Mouse (Mus musculus): ENCODE data around the gene Ptpn14.

The Ptpn14 gene

GRCm38 (mm10) chr1:189770516-189770915, 42.4 kb downstream of the Ptpn14 start:
- peak; percentile 55 for DNase-seq (ENCODE audit: low spot score)

GRCm38 (mm10) chr1:189772707-189773106, 44.6 kb downstream of the Ptpn14 start:
- DNase-seq (ENCODE audit: low spot score): no peak

GRCm38 (mm10) chr1:189774778-189775177, 46.7 kb downstream of the Ptpn14 start:
- no peak for DNase-seq (ENCODE audit: low spot score)

- no peak for DNase-seq (ENCODE audit: low spot score)
Observed at GRCm38 (mm10) chr1:189777207-189777606, 49.1 kb downstream of the Ptpn14 start.

GRCm38 (mm10) chr1:189778343-189778742, 50.3 kb downstream of the Ptpn14 start:
- peak; percentile 61 for DNase-seq (ENCODE audit: low spot score)

- DNase-seq (ENCODE audit: low spot score): no peak
Observed at GRCm38 (mm10) chr1:189779226-189779625, 51.2 kb downstream of the Ptpn14 start.

- DNase-seq (ENCODE audit: low spot score): no peak
Observed at GRCm38 (mm10) chr1:189781721-189782345, 53.8 kb downstream of the Ptpn14 start.

GRCm38 (mm10) chr1:189782709-189783108, 54.6 kb downstream of the Ptpn14 start:
- DNase-seq (ENCODE audit: low spot score): no peak

- no peak for DNase-seq (ENCODE audit: low spot score)
Observed at GRCm38 (mm10) chr1:189784503-189784902, 56.4 kb downstream of the Ptpn14 start.

GRCm38 (mm10) chr1:189786707-189787485, 58.8 kb downstream of the Ptpn14 start:
- DNase-seq (ENCODE audit: low spot score): no peak

- DNase-seq (ENCODE audit: low spot score): peak; percentile 49
Observed at GRCm38 (mm10) chr1:189789545-189789944, 61.5 kb downstream of the Ptpn14 start.

- no peak for DNase-seq (ENCODE audit: low spot score)
Observed at GRCm38 (mm10) chr1:189790666-189791065, 62.6 kb downstream of the Ptpn14 start.

- no peak for DNase-seq (ENCODE audit: low spot score)
Observed at GRCm38 (mm10) chr1:189791534-189792217, 63.6 kb downstream of the Ptpn14 start.

- DNase-seq (ENCODE audit: low spot score): no peak
Observed at GRCm38 (mm10) chr1:189792560-189793195, 64.6 kb downstream of the Ptpn14 start.

GRCm38 (mm10) chr1:189798949-189799348, 70.9 kb downstream of the Ptpn14 start:
- no peak for DNase-seq (ENCODE audit: low spot score)

GRCm38 (mm10) chr1:189800211-189800961, 72.3 kb downstream of the Ptpn14 start:
- DNase-seq (ENCODE audit: low spot score): no peak

GRCm38 (mm10) chr1:189801303-189801702, 73.2 kb downstream of the Ptpn14 start:
- DNase-seq (ENCODE audit: low spot score): no peak

GRCm38 (mm10) chr1:189802575-189802974, 74.5 kb downstream of the Ptpn14 start:
- DNase-seq (ENCODE audit: low spot score): no peak

- DNase-seq (ENCODE audit: low spot score): no peak
Observed at GRCm38 (mm10) chr1:189803742-189804141, 75.7 kb downstream of the Ptpn14 start.

GRCm38 (mm10) chr1:189806533-189807297, 78.6 kb downstream of the Ptpn14 start:
- no peak for DNase-seq (ENCODE audit: low spot score)

GRCm38 (mm10) chr1:189808015-189808414, 79.9 kb downstream of the Ptpn14 start:
- no peak for DNase-seq (ENCODE audit: low spot score)
